Mouse (Mus musculus) embryonic facial prominence, embryonic 11.5 days (tissue): ENCODE measurements around the gene Ndufaf7. TPM values are rescaled to one million over a fixed set of nuclear protein-coding genes. Genes with fewer than 3 reads are reported as not detected.

Experiments
- ATAC-seq: fragments of 200-750 bp; cut with Nextera tagmentation; replicated peaks from 2 replicates; pipeline ENCODE4 v1.8.0; 2017; ENCODE audit warnings: low read depth; ENCODE audit not compliant: insufficient number of reproducible peaks, low FRiP score, low TSS enrichment
- DNase-seq: peaks from one replicate; pipeline ENCODE4 v3.0.0-alpha.2; 2015; ENCODE audit warnings: low spot score
- H3K27ac ChIP-seq: fragments of 300-500 bp; sonication (generic); replicated peaks from 2 replicates; pipeline ENCODE4 v1.5.1; 2014; ENCODE audit warnings: mild to moderate bottlenecking, low read depth, low read length, control low read depth
- H3K27me3 ChIP-seq: fragments of 300-500 bp; sonication (generic); 2 replicates; pipeline ENCODE4 v1.6.1; 2014; ENCODE audit warnings: mild to moderate bottlenecking, low read length, moderate library complexity, mixed read lengths; ENCODE audit not compliant: control insufficient read depth, insufficient read depth
- H3K36me3 ChIP-seq: fragments of 300-500 bp; sonication (generic); replicated peaks from 2 replicates; pipeline ENCODE4 v1.6.1; 2014; ENCODE audit warnings: low read depth, mild to moderate bottlenecking, low read length, moderate library complexity, mixed read lengths; ENCODE audit not compliant: control insufficient read depth, insufficient read depth
- H3K4me1 ChIP-seq: fragments of 300-500 bp; sonication (generic); 2 replicates; pipeline ENCODE4 v1.6.1; 2014; ENCODE audit warnings: low read length, mixed read lengths; ENCODE audit not compliant: control insufficient read depth, insufficient read depth
- H3K4me2 ChIP-seq: fragments of 300-500 bp; sonication (generic); 2 replicates; pipeline ENCODE4 v1.6.1; 2014; ENCODE audit warnings: low read depth, mild to moderate bottlenecking, control low read depth, low read length, moderate library complexity
- H3K4me3 ChIP-seq: fragments of 300-500 bp; sonication (generic); 2 replicates; pipeline ENCODE4 v1.5.1; 2014; ENCODE audit warnings: low read depth, low read length, control low read depth
- H3K9ac ChIP-seq: fragments of 300-500 bp; sonication (generic); replicated peaks from 2 replicates; pipeline ENCODE4 v1.6.1; 2014; ENCODE audit warnings: mild to moderate bottlenecking, control low read depth, low read length
- H3K9me3 ChIP-seq: fragments of 300-500 bp; sonication (generic); replicated peaks from 2 replicates; pipeline ENCODE4 v1.6.1; 2016; ENCODE audit warnings: mild to moderate bottlenecking, low read length, inconsistent platforms, mixed read lengths; ENCODE audit not compliant: control insufficient read depth
- WGBS: fragments of 180-500 bp; shearing (Covaris S2); extraction: QIAGEN DNeasy Blood & Tissue Kit; methylation state at CpG from one replicate; pipeline ENCODE4 v1.1.7; 2014; 5-methylcytosine and 5-hydroxymethylcytosine counted together
- polyA plus RNA-seq: library from polyadenylated mRNA; unstranded; fragments of >200 nt; fragmentation: Nextera tagmentation; extraction: Ambion mirVana; gene quantifications from 2 replicates; pipeline ENCODE4 v1.2.1, GENCODE M21; 2014

Gene Ndufaf7
- polyA plus RNA-seq, 1 experiment from 2014 or later: 58.2 TPM

DNA sequence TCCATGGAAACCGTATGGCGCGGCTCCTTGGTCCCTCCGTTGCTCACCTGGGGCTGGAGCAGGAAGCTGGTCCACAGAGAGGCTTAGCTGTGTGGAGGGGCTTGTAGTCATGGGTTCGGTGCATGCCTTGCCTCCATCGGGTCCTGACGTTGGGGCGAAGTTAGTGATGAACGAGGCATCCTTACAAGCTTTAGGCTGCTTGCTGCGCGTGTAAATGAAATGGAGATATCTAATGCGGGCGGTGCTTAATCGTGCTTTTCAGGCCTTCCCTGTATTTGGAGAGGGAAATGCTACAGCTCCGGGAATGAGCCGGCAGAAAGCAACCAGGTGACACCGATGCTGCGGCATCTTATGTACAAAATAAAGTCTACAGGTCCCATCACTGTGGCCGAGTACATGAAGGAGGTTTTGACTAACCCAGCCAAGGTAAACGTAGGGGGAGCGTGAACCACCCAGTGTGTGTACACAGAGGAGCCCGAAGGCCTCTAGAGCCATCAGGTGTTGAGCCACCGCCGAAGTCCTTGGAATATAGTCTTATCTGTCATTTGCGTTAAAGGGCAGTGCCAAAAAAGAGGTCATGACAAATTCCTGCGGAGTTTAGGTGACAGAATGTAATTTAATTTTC is 405 bp downstream of the Ndufaf7 start:
- H3K4me3 ChIP-seq: peak overlapping the region; percentile 87
- DNase-seq (no peak), ATAC-seq (peak; percentile 55; the same call in 1 of the 2 replicates)
- 9% methylated on average over 26 of the region's 26 CpGs for WGBS
- no peaks in the 10 kb centered on the region for H3K4me1 ChIP-seq
- H3K9ac ChIP-seq: peak overlapping the region; percentile 61
- H3K4me2 ChIP-seq: peak overlapping the region; percentile 62
- no peaks in the 10 kb centered on the region for H3K27me3 ChIP-seq
- H3K36me3 ChIP-seq: no peaks in the 10 kb centered on the region; the same call in 1 of the 2 replicates
- H3K9me3 ChIP-seq: no peaks in the 10 kb centered on the region
- no peak overlapping the region for H3K27ac ChIP-seq

DNA sequence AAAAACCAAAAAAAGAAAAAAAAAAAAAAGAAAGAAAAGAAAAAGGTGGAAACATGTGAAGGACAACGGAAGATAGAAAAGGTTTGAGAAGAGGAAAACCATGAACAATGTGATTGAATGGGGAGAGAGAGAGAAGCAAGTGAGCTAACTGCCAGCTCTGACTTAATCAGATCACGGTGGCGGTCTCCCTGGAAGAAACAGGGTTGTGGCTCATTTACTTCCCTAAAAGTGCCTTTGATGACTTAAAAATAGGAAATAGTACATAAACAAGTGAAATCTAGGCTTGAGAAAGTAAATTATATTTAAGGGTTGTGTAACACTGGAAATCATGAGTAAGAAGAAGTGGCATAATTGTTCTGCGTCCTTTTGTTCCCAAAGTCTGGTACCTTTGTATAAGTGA is 2.0 kb downstream of the Ndufaf7 start:
- 90% methylated on average over 4 of the region's 4 CpGs for WGBS
- Histone ChIP-seq H3K9me3 (no peaks in the 10 kb centered on the region), H3K4me3 (no peak overlapping the region), H3K4me1 (no peaks in the 10 kb centered on the region), H3K27ac (no peak overlapping the region), H3K27me3 (no peaks in the 10 kb centered on the region), H3K9ac (no peak overlapping the region), H3K36me3 (no peaks in the 10 kb centered on the region), H3K4me2 (no peak overlapping the region)
- ATAC-seq (no peak), DNase-seq (no peak)

DNA sequence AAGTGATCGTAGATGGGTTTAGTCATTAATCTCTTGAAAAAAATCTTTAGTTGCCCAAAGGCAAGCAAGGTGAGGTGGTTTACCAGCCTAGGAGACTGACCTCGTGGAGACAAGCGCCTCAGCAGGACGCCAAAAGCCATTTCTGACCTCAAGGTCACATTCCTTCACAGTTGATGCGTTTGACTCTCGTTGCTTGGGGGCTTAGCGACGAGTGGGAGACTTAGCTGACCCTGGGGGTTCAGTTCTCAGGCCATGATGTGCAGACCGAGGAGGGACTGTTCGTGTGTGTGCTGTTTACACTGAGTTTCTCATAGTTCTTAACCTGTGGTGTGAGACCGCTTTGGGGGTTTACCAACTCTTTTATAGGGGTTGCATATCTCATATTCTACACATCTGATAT is 5.6 kb downstream of the Ndufaf7 start:
- Histone ChIP-seq H3K9ac (no peak overlapping the region), H3K27me3 (no peaks in the 10 kb centered on the region), H3K4me2 (no peak overlapping the region), H3K27ac (no peak overlapping the region), H3K36me3 (no peaks in the 10 kb centered on the region), H3K4me1 (no peaks in the 10 kb centered on the region), H3K9me3 (no peaks in the 10 kb centered on the region), H3K4me3 (no peak overlapping the region)
- ATAC-seq: no peak
- WGBS: 41% methylated on average over 11 of the region's 11 CpGs
- DNase-seq: no peak

- ATAC-seq: no peak
Measured at GRCm38 (mm10) chr17:78951225-78951624, 14.3 kb downstream of the Ndufaf7 start.

GRCm38 (mm10) chr17:78952070-78952469 is 15.1 kb downstream of the Ndufaf7 start:
- 91% methylated on average over 5 of the region's 5 CpGs for WGBS
- no peak overlapping the region for H3K9ac ChIP-seq
- no peak for ATAC-seq
- H3K4me3 ChIP-seq: no peak overlapping the region
- no peak for DNase-seq
- peaks cover 3% of the 10 kb centered on the region for H3K36me3 ChIP-seq
- no peak overlapping the region for H3K27ac ChIP-seq
- H3K27me3 ChIP-seq: no peaks in the 10 kb centered on the region
- no peaks in the 10 kb centered on the region for H3K4me1 ChIP-seq
- H3K9me3 ChIP-seq: no peaks in the 10 kb centered on the region
- no peak overlapping the region for H3K4me2 ChIP-seq

More at GRCm38 (mm10) chr17:78951225-78951624, 14.3 kb downstream of the Ndufaf7 start:
- H3K4me2 ChIP-seq: no peak overlapping the region
- WGBS: 95% methylated on average over 5 of the region's 5 CpGs
- H3K36me3 ChIP-seq: peaks cover under 1% of the 10 kb centered on the region
- DNase-seq: no peak
- no peaks in the 10 kb centered on the region for H3K9me3 ChIP-seq
- no peaks in the 10 kb centered on the region for H3K27me3 ChIP-seq
- H3K4me3 ChIP-seq: no peak overlapping the region
- H3K4me1 ChIP-seq: no peaks in the 10 kb centered on the region
- no peak overlapping the region for H3K27ac ChIP-seq
- H3K9ac ChIP-seq: no peak overlapping the region

DNA sequence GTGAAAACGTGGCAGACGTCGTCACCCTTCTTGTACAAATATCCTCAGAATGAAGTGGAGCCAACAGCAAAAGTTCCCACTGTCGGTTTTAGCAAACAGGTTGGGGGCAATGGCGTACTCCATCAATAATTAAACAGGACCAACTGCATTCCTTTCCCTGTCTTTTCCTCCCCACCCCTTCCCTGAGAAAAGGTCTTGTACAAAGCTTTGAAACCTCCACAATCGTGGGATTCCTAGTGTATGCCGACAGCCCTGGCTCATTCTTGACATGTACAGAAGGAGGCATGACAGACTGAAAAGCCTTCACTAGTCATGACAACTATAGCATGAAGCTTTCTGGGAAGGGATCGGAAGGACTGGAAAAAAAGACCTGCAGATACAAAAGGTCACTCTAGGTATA is 16.3 kb downstream of the Ndufaf7 start:
- Histone ChIP-seq H3K9me3 (no peaks in the 10 kb centered on the region), H3K9ac (no peak overlapping the region), H3K27ac (no peak overlapping the region), H3K4me1 (no peaks in the 10 kb centered on the region), H3K36me3 (peaks cover 3% of the 10 kb centered on the region), H3K27me3 (no peaks in the 10 kb centered on the region), H3K4me3 (no peak overlapping the region), H3K4me2 (no peak overlapping the region)
- ATAC-seq: no peak
- no peak for DNase-seq
- 88% methylated on average over 8 of the region's 8 CpGs for WGBS

DNA sequence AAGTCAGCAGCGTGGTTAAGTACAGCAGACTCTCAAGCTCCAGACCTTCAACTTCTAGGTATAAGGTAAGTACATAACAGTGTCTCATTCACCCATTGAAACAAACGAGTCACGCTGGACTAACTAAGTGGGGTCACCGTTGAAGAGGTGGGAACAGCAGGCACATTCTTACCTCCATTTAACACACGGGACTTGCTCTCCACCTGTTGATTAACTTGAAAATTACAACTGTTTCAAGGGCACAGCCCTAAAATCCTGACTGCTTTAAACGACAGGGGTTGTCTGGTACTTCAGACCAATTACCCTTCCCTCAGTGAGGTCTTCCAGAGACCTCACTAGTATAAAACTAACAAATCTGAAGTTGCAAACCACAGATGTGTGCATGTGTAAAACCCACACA is 22.5 kb downstream of the Ndufaf7 start:
- ATAC-seq (no peak), DNase-seq (no peak)
- Histone ChIP-seq H3K4me2 (no peak overlapping the region), H3K27ac (no peak overlapping the region), H3K9me3 (no peaks in the 10 kb centered on the region), H3K36me3 (peaks cover 6% of the 10 kb centered on the region; the same call in 1 of the 2 replicates), H3K9ac (no peak overlapping the region), H3K4me3 (no peak overlapping the region), H3K4me1 (no peaks in the 10 kb centered on the region), H3K27me3 (no peaks in the 10 kb centered on the region)
- WGBS: 79% methylated on average over 6 of the region's 6 CpGs

GRCm38 (mm10) chr17:78964387-78964786 is 27.5 kb downstream of the Ndufaf7 start:
- Histone ChIP-seq H3K4me3 (no peak overlapping the region), H3K36me3 (peaks cover 3% of the 10 kb centered on the region; the same call in 1 of the 2 replicates)
- WGBS: 97% methylated on average over 1 of the region's 1 CpGs

More at GRCm38 (mm10) chr17:78964387-78964786, 27.5 kb downstream of the Ndufaf7 start:
- H3K9ac ChIP-seq: no peak overlapping the region
- no peaks in the 10 kb centered on the region for H3K27me3 ChIP-seq
- DNase-seq (no peak), ATAC-seq (no peak)
- no peak overlapping the region for H3K27ac ChIP-seq
- H3K9me3 ChIP-seq: no peaks in the 10 kb centered on the region
- no peak overlapping the region for H3K4me2 ChIP-seq
- H3K4me1 ChIP-seq: no peaks in the 10 kb centered on the region
